20 mouse cellular contexts compared by ENCODE assay signal in genomic region chr13:20233707-20234106, GRCm38 (mm10).
DNase-seq lines count a peak whose midpoint lies in the region; ATAC-seq and TF ChIP-seq lines count a peak whose summit lies in the region.
"Had no signal": no experiment of that assay in that cellular context is flagged by ENCODE, and none has a peak within 500 bp of the region (broad histone marks: within the 10 kb centered on the region; RNA-seq: fewer than 3 reads in every experiment).

No protein-coding gene starts in this region.

- H3K36me3 ChIP-seq in thymus, adult 2 months (ENCODE audit: control insufficient read depth, insufficient read depth, low read length) = no peaks in the 10 kb centered on the region; the same call in 1 of the 2 replicates
- H3K36me3 ChIP-seq in limb, embryonic 10.5 days = no peaks in the 10 kb centered on the region
- H3K36me3 ChIP-seq: embryonic facial prominence, embryonic 15.5 days; forebrain, embryonic 10.5 days; G1E; heart, embryonic 12.5 days; hindbrain, embryonic 10.5 days; hindbrain, embryonic 15.5 days had no signal

- H3K4me3 ChIP-seq in thymus, adult 2 months (ENCODE audit: control insufficient read depth, insufficient read depth, low read length) = no peak overlapping the region
- H3K4me3 ChIP-seq in limb, embryonic 10.5 days = no peak overlapping the region
- H3K4me3 ChIP-seq: embryonic facial prominence, embryonic 15.5 days; erythroblast, embryonic 14.5 days; forebrain, embryonic 10.5 days; gastrocnemius, adult 2 months; heart, embryonic 12.5 days; hindbrain, embryonic 10.5 days; hindbrain, embryonic 15.5 days had no signal

- no peak for TF ChIP-seq POLR2A in thymus, adult 2 months (IDR thresholded peaks at IDR 0.05; ENCODE audit: control insufficient read depth, extremely low read depth, insufficient read depth, low read length, poor library complexity)

- no peak overlapping the region for H3K27ac ChIP-seq in thymus, adult 2 months (ENCODE audit: control insufficient read depth, insufficient read depth, low read length)
- no peak overlapping the region for H3K27ac ChIP-seq in limb, embryonic 10.5 days
- H3K27ac ChIP-seq: embryonic facial prominence, embryonic 15.5 days; forebrain, embryonic 10.5 days; hindbrain, embryonic 10.5 days; hindbrain, embryonic 15.5 days had no signal

- no peak for TF ChIP-seq CTCF in thymus, adult 2 months (IDR thresholded peaks at IDR 0.05; ENCODE audit: borderline replicate concordance, control insufficient read depth, extremely low read depth, insufficient read depth, low read length, poor library complexity)

- DNase-seq in spleen, postnatal 36 days (ENCODE audit: low spot score in 2 of 2) = peak; percentile 39 to 59
- DNase-seq in spleen, postnatal 14 days (ENCODE audit: low spot score in 2 of 2) = no peak
- DNase-seq in thymus, adult 2 months = no peak
- DNase-seq in limb, embryonic 10.5 days (ENCODE audit: low spot score) = no peak
- DNase-seq: adrenal gland, postnatal 14 days; cerebellum, adult 2 months; cerebellum, postnatal 14 days; embryo, embryonic 11 days; gastrocnemius, adult 2 months; gastrocnemius, postnatal 25 days had no signal

- no peaks in the 10 kb centered on the region for H3K9me3 ChIP-seq in limb, embryonic 10.5 days (replicated peaks)
- H3K9me3 ChIP-seq: embryonic facial prominence, embryonic 15.5 days; forebrain, embryonic 10.5 days; heart, embryonic 12.5 days; hindbrain, embryonic 10.5 days; hindbrain, embryonic 15.5 days had no signal

- no peaks in the 10 kb centered on the region for H3K27me3 ChIP-seq in thymus, adult 2 months (ENCODE audit: control insufficient read depth, insufficient read depth, low read length)
- H3K27me3 ChIP-seq in limb, embryonic 10.5 days (ENCODE audit: low read depth, poor library complexity, severe bottlenecking) = no peaks in the 10 kb centered on the region
- H3K27me3 ChIP-seq: embryonic facial prominence, embryonic 15.5 days; heart, embryonic 12.5 days; hindbrain, embryonic 15.5 days had no signal

- WGBS in thymus, adult 2 months = 94% methylated on average over 7 of the region's 7 CpGs
- WGBS in limb, embryonic 10.5 days = 89% methylated on average over 7 of the region's 7 CpGs

- peak; percentile 89 for ATAC-seq in CD4-positive, CD25-positive, alpha-beta regulatory T cell, adult 4 months
- ATAC-seq in inflammation-experienced regulatory T-cells, adult 6 months = peak; percentile 88
- ATAC-seq: forebrain, embryonic 14.5 days had no signal

- peaks cover 3% of the 10 kb centered on the region for H3K4me1 ChIP-seq in thymus, adult 2 months (replicated peaks; ENCODE audit: control insufficient read depth, insufficient read depth, low read length)
- H3K4me1 ChIP-seq in limb, embryonic 10.5 days = peaks cover 8% of the 10 kb centered on the region; the same call in 1 of the 2 replicates
- H3K4me1 ChIP-seq: forebrain, embryonic 10.5 days; hindbrain, embryonic 15.5 days had no signal

Comparison
In these comparisons a context has a peak if more than half of its experiments do, and no peak if none do; other contexts are left out.
1. DNase-seq: peak in spleen, postnatal 36 days (2 of 2); none in spleen, postnatal 14 days (0 of 2), thymus, adult 2 months (single experiment) and limb, embryonic 10.5 days (single experiment).